Mouse (Mus musculus) lung, postnatal 0 days (tissue): ENCODE data around the gene Tnfaip6. TPM values are rescaled to one million over a fixed set of nuclear protein-coding genes. Genes with fewer than 3 reads are reported as not detected.
A peak's percentile ranks its signal among the peaks of the same experiment; 100 is the strongest.
"Not testable (repeated sequence)": the region's sequence is repeated elsewhere in the genome, so short reads cannot be mapped to it uniquely, and the experiment has no call there.

Source experiments
- ATAC-seq: fragments of 200-750 bp; cut with Nextera tagmentation; 2 replicates; pipeline ENCODE4 v1.8.0; 2017; ENCODE audit warnings: moderate library complexity
- DNase-seq: peaks from one replicate; pipeline ENCODE4 v3.0.0-alpha.2; 2016; ENCODE audit warnings: low spot score
- H3K27ac ChIP-seq: fragments of 300-500 bp; sonication (generic); 2 replicates; pipeline ENCODE4 v1.5.1; 2014; ENCODE audit warnings: antibody characterized with exemption, mild to moderate bottlenecking, low read length, mixed read lengths
- H3K27me3 ChIP-seq: fragments of 300-500 bp; sonication (generic); replicated peaks from 2 replicates; pipeline ENCODE4 v1.6.1; 2014; ENCODE audit warnings: low read length, mixed read lengths; ENCODE audit not compliant: insufficient read depth
- H3K36me3 ChIP-seq: fragments of 300-500 bp; sonication (generic); 2 replicates; pipeline ENCODE4 v1.6.1; 2014; ENCODE audit warnings: low read length, mixed read lengths; ENCODE audit not compliant: insufficient read depth
- H3K4me1 ChIP-seq: fragments of 300-500 bp; sonication (generic); 2 replicates; pipeline ENCODE4 v1.6.1; 2014; ENCODE audit warnings: antibody characterized with exemption, low read depth, low read length, mixed read lengths; ENCODE audit not compliant: insufficient read depth
- H3K4me2 ChIP-seq: fragments of 300-500 bp; sonication (generic); replicated peaks from 2 replicates; pipeline ENCODE4 v1.6.1; 2014; ENCODE audit warnings: low read depth, mild to moderate bottlenecking, low read length, moderate library complexity, mixed read lengths
- H3K4me3 ChIP-seq: fragments of 300-500 bp; sonication (generic); 2 replicates; pipeline ENCODE4 v1.5.1; 2014; ENCODE audit warnings: low read depth, low read length
- H3K9ac ChIP-seq: fragments of 300-500 bp; sonication (generic); replicated peaks from 2 replicates; pipeline ENCODE4 v1.6.1; 2014; ENCODE audit warnings: low read depth, mild to moderate bottlenecking
- H3K9me3 ChIP-seq: fragments of 300-500 bp; sonication (generic); 2 replicates; pipeline ENCODE4 v1.6.1; 2016; ENCODE audit warnings: low read length, mixed read lengths
- CTCF ChIP-seq: IDR thresholded peaks from 2 replicates; pipeline ENCODE4 v1.5.1; 2016; ENCODE audit warnings: antibody characterized with exemption, mild to moderate bottlenecking
- EP300 ChIP-seq: IDR thresholded peaks from 2 replicates; pipeline ENCODE4 v1.6.1; 2016; ENCODE audit warnings: antibody characterized with exemption, mild to moderate bottlenecking, control low read depth
- WGBS: fragments of 180-500 bp; shearing (Covaris S2); extraction: QIAGEN DNeasy Blood & Tissue Kit; methylation state at CpG from one replicate; pipeline ENCODE4 v1.1.7; 2014; 5-methylcytosine and 5-hydroxymethylcytosine counted together
- polyA plus RNA-seq: library from polyadenylated mRNA; unstranded; fragments of >200 nt; fragmentation: Nextera tagmentation; extraction: Ambion mirVana; gene quantifications from 2 replicates; pipeline ENCODE4 v1.2.1, GENCODE M21; 2015

Gene Tnfaip6
- polyA plus RNA-seq, result 1.6 and 1.9 TPM in 2 replicates

DNA sequence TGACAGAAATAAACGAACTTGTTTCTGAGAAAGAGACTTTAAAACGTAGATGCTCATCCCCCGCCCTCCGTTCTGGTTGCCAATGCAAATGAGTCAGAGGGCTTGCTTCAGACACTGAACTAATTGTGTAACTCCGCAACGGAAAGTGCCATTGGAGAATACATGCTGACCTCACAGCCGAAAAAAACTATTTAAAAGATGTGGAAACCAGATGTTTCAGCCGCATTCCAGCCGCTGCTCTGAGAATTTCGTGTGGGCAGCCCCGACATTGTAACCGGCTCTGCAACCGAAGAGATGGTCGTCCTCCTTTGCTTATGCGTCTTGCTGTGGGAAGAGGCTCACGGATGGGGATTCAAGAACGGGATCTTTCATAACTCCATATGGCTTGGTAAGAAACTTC lies at the start of gene Tnfaip6:
Gene Tnfaip6, plus strand, starts transcription at position 128 of the 400 bp plus-strand sequence.
- H3K36me3 ChIP-seq, result no peaks in the 10 kb centered on the region
- no peaks in the 10 kb centered on the region for H3K27me3 ChIP-seq
- peak within 1 kb of the TSS; percentile 44 for H3K4me3 ChIP-seq
- peak within 1 kb of the TSS; percentile 53 for H3K4me2 ChIP-seq
- peak; percentile 95 for DNase-seq
- H3K9me3 ChIP-seq, result no peaks in the 10 kb centered on the region
- H3K9ac ChIP-seq, result no peak within 1 kb of the TSS
- ATAC-seq, result peak; percentile 92
- WGBS, result under 1% methylated on average over 17 of the region's 17 CpGs
- no peak within 1 kb of the TSS for H3K27ac ChIP-seq
- no peak for TF ChIP-seq CTCF
- peak; percentile 72 for TF ChIP-seq EP300
- H3K4me1 ChIP-seq, result no peaks in the 10 kb centered on the region

GRCm38 (mm10) chr2:51989559-51989958 lies 48.2 kb upstream of the Tnfaip6 start:
- Histone ChIP-seq H3K4me3 (no peak overlapping the region), H3K27me3 (no peaks in the 10 kb centered on the region), H3K4me2 (no peak overlapping the region), H3K27ac (no peak overlapping the region), H3K4me1 (no peaks in the 10 kb centered on the region), H3K9ac (no peak overlapping the region), H3K36me3 (no peaks in the 10 kb centered on the region), H3K9me3 (no peaks in the 10 kb centered on the region)
- WGBS, result 66% methylated on average over 2 of the region's 2 CpGs
- no peak for ATAC-seq
- DNase-seq, result no peak
- no peak for TF ChIP-seq EP300
- TF ChIP-seq CTCF, result no peak

DNA sequence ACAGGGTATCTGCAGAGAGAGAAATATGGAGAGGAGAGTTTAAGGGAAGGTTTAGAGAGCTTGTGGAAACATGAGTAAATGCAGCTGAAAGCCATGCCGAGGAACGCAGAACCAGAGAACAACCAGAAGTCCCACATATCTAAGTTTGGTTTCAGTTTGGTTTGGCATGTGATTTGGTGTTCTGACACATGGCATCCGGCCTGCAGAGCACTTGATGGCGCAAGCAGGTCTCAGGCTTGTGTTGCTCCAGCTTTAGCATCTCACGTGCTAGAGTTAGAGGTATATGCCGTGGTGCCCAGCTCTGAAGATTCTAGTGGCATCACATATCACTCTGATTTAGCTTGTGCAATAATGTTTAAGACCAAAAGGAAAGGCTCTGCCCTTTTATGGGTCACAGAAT lies 46.4 kb upstream of the Tnfaip6 start:
- no peak overlapping the region for H3K9ac ChIP-seq
- 90% methylated on average over 6 of the region's 6 CpGs for WGBS
- TF ChIP-seq EP300 (no peak), CTCF (no peak)
- ATAC-seq (no peak), DNase-seq (no peak)
- H3K36me3 ChIP-seq, result no peaks in the 10 kb centered on the region
- no peak overlapping the region for H3K27ac ChIP-seq
- no peak overlapping the region for H3K4me3 ChIP-seq
- H3K4me1 ChIP-seq, result no peaks in the 10 kb centered on the region
- no peaks in the 10 kb centered on the region for H3K27me3 ChIP-seq
- H3K9me3 ChIP-seq, result no peaks in the 10 kb centered on the region
- no peak overlapping the region for H3K4me2 ChIP-seq

DNA sequence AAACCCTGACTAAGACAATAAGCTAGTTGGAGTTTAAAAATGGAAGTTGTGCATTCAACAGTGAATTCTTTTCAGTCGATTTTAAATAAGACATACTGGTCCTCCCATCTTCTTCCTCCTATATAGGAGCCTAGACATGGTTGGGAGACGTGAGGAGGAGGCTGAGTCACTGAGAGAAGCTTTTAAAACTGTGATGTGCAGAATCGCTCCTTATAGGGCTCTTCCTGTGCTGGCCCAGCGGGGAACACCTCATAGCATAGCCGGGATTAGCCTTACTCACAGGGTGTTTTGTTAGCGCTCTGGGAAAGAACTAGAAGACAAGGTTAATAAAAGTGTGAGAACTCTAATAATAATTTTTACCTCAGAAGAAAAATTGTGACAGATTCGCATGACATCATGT lies 37.8 kb upstream of the Tnfaip6 start:
- no peaks in the 10 kb centered on the region for H3K9me3 ChIP-seq
- H3K36me3 ChIP-seq, result no peaks in the 10 kb centered on the region
- no peak overlapping the region for H3K4me3 ChIP-seq
- 60% methylated on average over 7 of the region's 7 CpGs for WGBS
- no peaks in the 10 kb centered on the region for H3K27me3 ChIP-seq
- no peaks in the 10 kb centered on the region for H3K4me1 ChIP-seq
- no peak overlapping the region for H3K9ac ChIP-seq
- TF ChIP-seq CTCF (no peak), EP300 (no peak)
- ATAC-seq (no peak), DNase-seq (no peak)
- no peak overlapping the region for H3K27ac ChIP-seq
- H3K4me2 ChIP-seq, result no peak overlapping the region

DNA sequence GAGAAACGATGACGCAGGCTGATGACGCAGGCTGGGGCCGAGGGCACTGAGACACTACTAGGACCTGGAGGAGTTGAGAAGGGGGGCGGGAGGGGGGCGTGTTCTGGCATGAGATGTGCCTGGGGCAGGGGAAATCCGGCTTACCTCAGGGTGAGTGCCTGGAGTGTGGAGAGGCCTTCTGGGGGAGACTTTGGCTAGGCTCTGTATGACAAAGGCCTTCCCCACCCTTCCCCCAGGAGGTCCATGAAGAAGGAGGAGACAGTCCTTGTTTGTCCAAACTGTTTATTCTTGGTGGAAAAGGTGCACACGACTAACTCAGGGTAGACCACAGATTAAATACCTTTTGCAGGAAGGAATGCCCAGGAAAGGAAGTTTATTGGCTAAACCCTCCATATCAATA lies 36.3 kb upstream of the Tnfaip6 start:
- TF ChIP-seq CTCF, result no peak
- TF ChIP-seq EP300, result no peak
- 85% methylated on average over 8 of the region's 8 CpGs for WGBS
- Histone ChIP-seq H3K9ac (no peak overlapping the region), H3K27ac (no peak overlapping the region), H3K4me3 (no peak overlapping the region), H3K4me1 (no peaks in the 10 kb centered on the region), H3K36me3 (no peaks in the 10 kb centered on the region), H3K27me3 (no peaks in the 10 kb centered on the region), H3K9me3 (no peaks in the 10 kb centered on the region), H3K4me2 (no peak overlapping the region)
- DNase-seq, result no peak
- ATAC-seq, result no peak

GRCm38 (mm10) chr2:52002299-52002698 lies 35.5 kb upstream of the Tnfaip6 start:
- 83% methylated on average over 10 of the region's 10 CpGs for WGBS
- not testable (repeated sequence) for H3K4me3 ChIP-seq, DNase-seq, H3K4me1 ChIP-seq, H3K27me3 ChIP-seq, H3K27ac ChIP-seq, H3K9ac ChIP-seq, H3K4me2 ChIP-seq, H3K36me3 ChIP-seq, ATAC-seq, H3K9me3 ChIP-seq

DNA sequence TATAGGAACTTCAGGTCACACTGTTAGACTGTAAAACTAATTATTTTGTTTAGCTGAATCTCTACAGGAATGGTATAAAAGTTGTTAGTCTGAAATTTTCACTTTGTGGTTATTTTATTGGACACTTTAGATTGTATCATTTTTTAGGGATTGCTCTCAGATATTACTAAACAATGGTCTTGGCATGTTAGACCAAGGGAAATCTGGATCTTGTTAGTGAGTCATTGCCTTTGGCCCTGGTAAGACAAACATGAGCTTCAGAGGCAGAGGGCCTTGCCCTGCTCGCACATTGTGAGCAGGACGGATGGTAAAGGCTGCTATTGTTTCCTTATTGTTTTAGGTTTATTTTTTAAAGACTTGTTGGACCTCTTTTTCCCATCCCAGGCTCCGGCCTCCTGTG lies 31.4 kb upstream of the Tnfaip6 start:
- H3K4me3 ChIP-seq, result no peak overlapping the region
- no peak overlapping the region for H3K9ac ChIP-seq
- no peaks in the 10 kb centered on the region for H3K4me1 ChIP-seq
- no peak overlapping the region for H3K27ac ChIP-seq
- no peak overlapping the region for H3K4me2 ChIP-seq
- no peaks in the 10 kb centered on the region for H3K9me3 ChIP-seq
- peak; percentile 36 for DNase-seq
- H3K36me3 ChIP-seq, result no peaks in the 10 kb centered on the region
- ATAC-seq, result no peak
- H3K27me3 ChIP-seq, result no peaks in the 10 kb centered on the region
- TF ChIP-seq EP300 (no peak), CTCF (no peak)
- 46% methylated on average over 3 of the region's 3 CpGs for WGBS

GRCm38 (mm10) chr2:52011820-52012219 lies 26.0 kb upstream of the Tnfaip6 start:
- not testable (repeated sequence) for H3K27ac ChIP-seq, H3K4me2 ChIP-seq, H3K36me3 ChIP-seq, H3K27me3 ChIP-seq, H3K9me3 ChIP-seq, H3K9ac ChIP-seq, ATAC-seq, DNase-seq, H3K4me3 ChIP-seq, H3K4me1 ChIP-seq
- WGBS, result 86% methylated on average over 3 of the region's 3 CpGs
